Mouse (Mus musculus) E14TG2a.4 (cell line): Measurements from ENCODE around the gene Sh2d7.

Source experiments
- CTCF ChIP-seq: conservative IDR thresholded peaks from 2 replicates; pipeline ENCODE4 v1.5.1; 2014; ENCODE audit warnings: low read length
- NANOG ChIP-seq: IDR thresholded peaks from 2 replicates; pipeline ENCODE4 v1.6.1; 2014; ENCODE audit warnings: borderline replicate concordance, low read length, mixed read lengths

DNA sequence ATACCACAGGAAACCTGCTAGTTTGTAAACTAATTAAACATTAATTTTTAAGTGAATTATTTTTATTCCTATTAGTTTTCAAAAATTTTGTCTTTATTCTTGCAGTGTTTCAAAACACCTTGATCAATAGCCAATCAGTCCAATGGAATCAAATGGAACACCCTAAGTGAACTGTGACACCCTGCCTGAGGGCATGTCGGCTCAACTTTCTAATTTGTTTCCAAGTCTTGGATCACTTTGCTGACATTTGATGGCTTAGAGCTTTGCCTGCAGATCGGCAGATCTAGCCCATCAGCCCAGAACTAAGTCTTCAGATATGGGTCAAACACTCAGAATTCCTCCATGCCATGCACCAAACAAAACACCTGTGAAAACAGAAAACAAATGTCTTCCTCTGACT lies 22.8 kb upstream of the Sh2d7 start:
- no peak for TF ChIP-seq CTCF
- TF ChIP-seq NANOG = no peak
